Mouse (Mus musculus) 416B (cell line): ENCODE measurements at regions not wholly inside any gene's neighbourhood (a gene's known extent, or its start where the extent isn't known, plus 50 kb on each side); places are given as distances from the start of the nearest gene placed in this dataset.

Experiments used
- DNase-seq: peaks from one replicate; pipeline ENCODE4 v3.0.0; 2011; ENCODE audit warnings: low read depth

- DNase-seq: no peak
Observed at GRCm38 (mm10) chr17:44336842-44337241, 148.5 kb downstream of the Clic5 start.

GRCm38 (mm10) chr17:44337253-44337652 lies 148.9 kb downstream of the Clic5 start:
- no peak for DNase-seq

GRCm38 (mm10) chr17:44344542-44344941 lies 156.2 kb downstream of the Clic5 start:
- no peak for DNase-seq

- DNase-seq: no peak
Observed at GRCm38 (mm10) chr17:44345374-44345773, 157.0 kb downstream of the Clic5 start.

GRCm38 (mm10) chr17:44350201-44350948 lies 162.0 kb downstream of the Clic5 start:
- DNase-seq: no peak

GRCm38 (mm10) chr17:44350949-44351244 lies 162.5 kb downstream of the Clic5 start:
- DNase-seq: no peak

- peak; percentile 5 for DNase-seq
Observed at GRCm38 (mm10) chr17:44351499-44352117, 163.2 kb downstream of the Clic5 start.

- DNase-seq: no peak
Observed at GRCm38 (mm10) chr17:44352142-44352541, 163.8 kb downstream of the Clic5 start.

- no peak for DNase-seq
Observed at GRCm38 (mm10) chr17:44363111-44363510, 174.7 kb downstream of the Clic5 start.

GRCm38 (mm10) chr17:44364494-44364893 lies 176.1 kb downstream of the Clic5 start:
- DNase-seq: no peak

- no peak for DNase-seq
Observed at GRCm38 (mm10) chr17:44366438-44366837, 178.1 kb downstream of the Clic5 start.

- no peak for DNase-seq
Observed at GRCm38 (mm10) chr17:44367561-44367960, 179.2 kb downstream of the Clic5 start.

GRCm38 (mm10) chr17:44370966-44371465 lies 182.6 kb downstream of the Clic5 start:
- no peak for DNase-seq

GRCm38 (mm10) chr17:44371620-44372019 lies 183.2 kb downstream of the Clic5 start:
- DNase-seq: peak; percentile 43

- DNase-seq: no peak
Observed at GRCm38 (mm10) chr17:44373744-44374456, 185.5 kb downstream of the Clic5 start.

- DNase-seq: no peak
Observed at GRCm38 (mm10) chr17:44378391-44378790, 190.0 kb downstream of the Clic5 start.

- DNase-seq: peak; percentile 5
Observed at GRCm38 (mm10) chr17:44388916-44389315, 200.5 kb downstream of the Clic5 start.

- DNase-seq: no peak
Observed at GRCm38 (mm10) chr17:44397829-44398228, 209.4 kb downstream of the Clic5 start.

GRCm38 (mm10) chr17:44398231-44398630 lies 209.8 kb downstream of the Clic5 start:
- DNase-seq: no peak

- no peak for DNase-seq
Observed at GRCm38 (mm10) chr17:44404923-44405322, 216.5 kb downstream of the Clic5 start.

- DNase-seq: no peak
Observed at GRCm38 (mm10) chr17:44410961-44411360, 222.6 kb downstream of the Clic5 start.

- DNase-seq: peak; percentile 13
Observed at GRCm38 (mm10) chr17:44418676-44419404, 230.5 kb downstream of the Clic5 start.
